Mouse (Mus musculus): ENCODE data around the gene Hinfp. TPM values are rescaled to one million over a fixed set of nuclear protein-coding genes. Genes with fewer than 3 reads are reported as not detected.

The Hinfp gene
- polyA plus RNA-seq, 1 experiment: 6.5 TPM

GRCm38 (mm10) chr9:44247907-44248306 lies 57.6 kb downstream of the Hinfp start:
- Histone ChIP-seq H3K4me3 (no peak overlapping the region), H3K27me3 (ENCODE audit: control insufficient read depth, insufficient read depth, insufficient read length) (peaks cover 10% of the 10 kb centered on the region), H3ac (ENCODE audit: control insufficient read depth, insufficient read length) (no peak overlapping the region), H3K4me2 (ENCODE audit: low read depth) (no peak overlapping the region), H3K79me2 (ENCODE audit: control insufficient read depth, insufficient read depth) (no peaks in the 10 kb centered on the region), H3K36me3 (ENCODE audit: control insufficient read depth, insufficient read depth) (no peaks in the 10 kb centered on the region)
- no peak for TF ChIP-seq E2F4 (IDR thresholded peaks at IDR 0.05; ENCODE audit: insufficient read depth)
- TF ChIP-seq TCF12 (IDR thresholded peaks at IDR 0.05; ENCODE audit: insufficient read depth, poor library complexity, severe bottlenecking): no peak

DNA sequence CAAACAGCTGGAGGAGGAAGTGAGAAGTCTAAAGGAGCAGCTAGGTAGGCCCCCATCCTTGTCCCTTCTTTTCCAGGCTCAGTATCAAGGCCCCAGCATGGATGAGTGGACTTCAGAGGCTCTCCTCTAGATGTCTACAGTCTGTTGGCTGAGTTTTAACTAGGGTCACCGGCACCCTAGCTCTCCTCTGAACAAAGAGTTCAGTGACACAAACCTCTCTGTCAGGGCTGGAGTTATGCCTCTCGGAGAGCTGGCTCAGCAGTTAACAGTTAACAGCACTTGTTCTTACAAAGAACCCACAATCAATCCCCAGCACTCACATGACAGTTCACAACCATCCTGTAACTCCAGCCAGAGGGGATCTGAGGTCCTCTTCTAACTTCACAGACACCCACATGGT lies 61.9 kb downstream of the Hinfp start:
- H3ac ChIP-seq (ENCODE audit: control insufficient read depth, insufficient read length): no peak overlapping the region

More for the DNA sequence above, 61.9 kb downstream of the Hinfp start:
- Histone ChIP-seq H3K27me3 (ENCODE audit: control insufficient read depth, insufficient read depth, insufficient read length) (peaks cover 7% of the 10 kb centered on the region), H3K4me3 (no peak overlapping the region), H3K4me2 (ENCODE audit: low read depth) (no peak overlapping the region), H3K36me3 (ENCODE audit: control insufficient read depth, insufficient read depth) (no peaks in the 10 kb centered on the region), H3K79me2 (ENCODE audit: control insufficient read depth, insufficient read depth) (no peaks in the 10 kb centered on the region)
- TF ChIP-seq POLR2A (IDR thresholded peaks at IDR 0.05; ENCODE audit: insufficient read length, low read depth) (no peak), USF1 (IDR thresholded peaks at IDR 0.05; ENCODE audit: low read depth) (no peak), SRF (IDR thresholded peaks at IDR 0.05; ENCODE audit: control insufficient read depth, insufficient read length, low read depth) (no peak), REST (IDR thresholded peaks at IDR 0.05; ENCODE audit: insufficient read depth, insufficient read length) (no peak)

Other genes starting within 250 kb of the Hinfp start
- 17.0 TPM for gene Usp2, start 238.7 kb downstream of the Hinfp start, polyA plus RNA-seq (2012; fragmentation: generic; extraction: Trizol)
- gene Mfrp, start 203.9 kb downstream of the Hinfp start, polyA plus RNA-seq (2012; fragmentation: generic; extraction: Trizol): 0.01 TPM
- 0.61 TPM for gene C1qtnf5, start 198.4 kb downstream of the Hinfp start, polyA plus RNA-seq (2012; fragmentation: generic; extraction: Trizol)
- gene Gm49380, start 192.2 kb downstream of the Hinfp start, polyA plus RNA-seq (2012; fragmentation: generic; extraction: Trizol): 0.02 TPM
- 29.5 TPM for gene Rnf26, start 192.2 kb downstream of the Hinfp start, polyA plus RNA-seq (2012; fragmentation: generic; extraction: Trizol)
- 2.1 TPM for gene Mcam, start 171.2 kb downstream of the Hinfp start, polyA plus RNA-seq (2012; fragmentation: generic; extraction: Trizol)
- 4.5 TPM for gene Cbl, start 71.6 kb downstream of the Hinfp start, polyA plus RNA-seq (2012; fragmentation: generic; extraction: Trizol)
- gene Ccdc153, start 65.0 kb downstream of the Hinfp start, polyA plus RNA-seq (2012; fragmentation: generic; extraction: Trizol): not detected
- gene Pdzd3, start 54.2 kb downstream of the Hinfp start, polyA plus RNA-seq (2012; fragmentation: generic; extraction: Trizol): 0.02 TPM
- gene Nlrx1, start 37.1 kb downstream of the Hinfp start, polyA plus RNA-seq (2012; fragmentation: generic; extraction: Trizol): 7.2 TPM
- 0.10 TPM for gene Abcg4, start 17.1 kb downstream of the Hinfp start, polyA plus RNA-seq (2012; fragmentation: generic; extraction: Trizol)
- gene C2cd2l, start 14.6 kb upstream of the Hinfp start, polyA plus RNA-seq (2012; fragmentation: generic; extraction: Trizol): 18.1 TPM
- 26.3 TPM for gene Dpagt1, start 20.3 kb upstream of the Hinfp start, polyA plus RNA-seq (2012; fragmentation: generic; extraction: Trizol)
- gene H2afx, start 29.0 kb upstream of the Hinfp start, polyA plus RNA-seq (2012; fragmentation: generic; extraction: Trizol): 123 TPM
- 31.5 TPM for gene Hmbs, start 38.6 kb upstream of the Hinfp start, polyA plus RNA-seq (2012; fragmentation: generic; extraction: Trizol)
- gene Vps11, start 56.0 kb upstream of the Hinfp start, polyA plus RNA-seq (2012; fragmentation: generic; extraction: Trizol): 26.4 TPM
- 45.9 TPM for gene Hyou1, start 73.8 kb upstream of the Hinfp start, polyA plus RNA-seq (2012; fragmentation: generic; extraction: Trizol)
- 20.8 TPM for gene Slc37a4, start 91.2 kb upstream of the Hinfp start, polyA plus RNA-seq (2012; fragmentation: generic; extraction: Trizol)
- gene Rps25, start 101.5 kb upstream of the Hinfp start, polyA plus RNA-seq (2012; fragmentation: generic; extraction: Trizol): 1,955 TPM
- 119 TPM for gene Trappc4, start 101.9 kb upstream of the Hinfp start, polyA plus RNA-seq (2012; fragmentation: generic; extraction: Trizol)
- 15.6 TPM for gene Ccdc84, start 112.9 kb upstream of the Hinfp start, polyA plus RNA-seq (2012; fragmentation: generic; extraction: Trizol)
- not detected for gene Foxr1, start 135.5 kb upstream of the Hinfp start, polyA plus RNA-seq (2012; fragmentation: generic; extraction: Trizol)
- gene Upk2, start 149.3 kb upstream of the Hinfp start, polyA plus RNA-seq (2012; fragmentation: generic; extraction: Trizol): not detected
- gene Bcl9l, start 177.2 kb upstream of the Hinfp start, polyA plus RNA-seq (2012; fragmentation: generic; extraction: Trizol): 35.4 TPM

Data from myocyte (in vitro differentiated cells).